Mouse (Mus musculus): Measurements from ENCODE around the gene Mrps30. TPM values are rescaled to one million over a fixed set of nuclear protein-coding genes. Genes with fewer than 3 reads are reported as not detected.
"Not testable (repeated sequence)": the region's sequence is repeated elsewhere in the genome, so short reads cannot be mapped to it uniquely, and the experiment has no call there.

Mrps30 gene
- 10 to 100 TPM; 23.9 to 24.4 TPM for total RNA-seq (2021)

- intact Hi-C loops (cut with DNase I), result no loop called here
- peak; percentile 97 to 98 for DNase-seq
Observed at GRCm38 (mm10) chr13:118386511-118387447, at the start of gene Mrps30, which contains the start of gene B430218F22Rik. TSS of gene Mrps30 (minus strand) at chr13:118387252. TSS of gene B430218F22Rik (plus strand) at chr13:118386630.

- intact Hi-C loops (cut with DNase I), result no loop called here
- no peak for DNase-seq
Observed at GRCm38 (mm10) chr13:118420847-118421246, 33.8 kb upstream of the Mrps30 start.

- DNase-seq, result no peak
- intact Hi-C loops (cut with DNase I), result no loop called here
Observed at GRCm38 (mm10) chr13:118420408-118420807, 33.4 kb upstream of the Mrps30 start.

- DNase-seq, result no peak
- intact Hi-C loops (cut with DNase I), result no loop called here
Observed at GRCm38 (mm10) chr13:118418163-118418562, 31.1 kb upstream of the Mrps30 start.

GRCm38 (mm10) chr13:118411297-118411992 is 24.4 kb upstream of the Mrps30 start:
- intact Hi-C loops (cut with DNase I), result no loop called here
- no peak for DNase-seq

GRCm38 (mm10) chr13:118403544-118403943 is 16.5 kb upstream of the Mrps30 start:
- intact Hi-C loops (cut with DNase I), result loop anchor here (1.0 to 5.0 kb wide), 3 partner anchors 194 to 961 kb away; no protein-coding TSS in a partner anchor
- DNase-seq, result peak in 1 of 2 experiments; percentile 5

- DNase-seq, result no peak
- intact Hi-C loops (cut with DNase I), result loop anchor here (5.0 kb wide), 1 partner anchor 197 kb away; no protein-coding TSS in a partner anchor
Observed at GRCm38 (mm10) chr13:118400340-118400739, 13.3 kb upstream of the Mrps30 start.

- intact Hi-C loops (cut with DNase I), result no loop called here
- no peak for DNase-seq
Observed at GRCm38 (mm10) chr13:118395803-118396202, 8.8 kb upstream of the Mrps30 start.

- DNase-seq; intact Hi-C loops (cut with DNase I): not testable (repeated sequence)
Observed at GRCm38 (mm10) chr13:118387448-118387801, 373 bp upstream of the Mrps30 start.

- intact Hi-C loops (cut with DNase I), result no loop called here
- no peak for DNase-seq
Observed at GRCm38 (mm10) chr13:118380381-118380780, 6.7 kb downstream of the Mrps30 start.

- DNase-seq, result peak; percentile 30 to 68
- intact Hi-C loops (cut with DNase I), result no loop called here
Observed at GRCm38 (mm10) chr13:118379155-118379554, 7.9 kb downstream of the Mrps30 start.

GRCm38 (mm10) chr13:118372871-118373270 is 14.2 kb downstream of the Mrps30 start:
- DNase-seq, result no peak
- intact Hi-C loops (cut with DNase I), result no loop called here

GRCm38 (mm10) chr13:118365774-118366173 is 21.3 kb downstream of the Mrps30 start:
- intact Hi-C loops (cut with DNase I), result no loop called here
- DNase-seq, result no peak

GRCm38 (mm10) chr13:118363342-118363741 is 23.7 kb downstream of the Mrps30 start:
- no peak for DNase-seq
- intact Hi-C loops (cut with DNase I), result no loop called here

- intact Hi-C loops (cut with DNase I), result loop anchor here (5.0 kb wide), 1 partner anchor 749 kb away; the partner anchor contains the start of gene Hcn1
- no peak for DNase-seq
Observed at GRCm38 (mm10) chr13:118350870-118351269, 36.2 kb downstream of the Mrps30 start.

GRCm38 (mm10) chr13:118350257-118350656 is 36.8 kb downstream of the Mrps30 start:
- DNase-seq, result peak; percentile 8 to 21
- intact Hi-C loops (cut with DNase I), result loop anchor here (5.0 kb wide), 1 partner anchor 748 kb away; the partner anchor contains the start of gene Hcn1

Other genes starting within 250 kb of the Mrps30 start
- not detected for gene B430218F22Rik, start 622 bp downstream of the Mrps30 start, total RNA-seq (2021)

Data from heart, postnatal 10 days (tissue).